Mouse (Mus musculus) midbrain, postnatal 0 days (tissue): Measurements from ENCODE around the gene Diaph3. TPM values are rescaled to one million over a fixed set of nuclear protein-coding genes. Genes with fewer than 3 reads are reported as not detected.

Source experiments
- ATAC-seq: fragments of 200-750 bp; cut with Nextera tagmentation; 2 replicates; pipeline ENCODE4 v1.8.0; 2017; ENCODE audit warnings: moderate number of reproducible peaks, mild to moderate bottlenecking, moderate TSS enrichment, moderate library complexity; ENCODE audit not compliant: low FRiP score
- DNase-seq: peaks from one replicate; pipeline ENCODE4 v3.0.0-alpha.2; 2015; ENCODE audit warnings: low spot score
- H3K27ac ChIP-seq: fragments of 300-500 bp; sonication (generic); 2 replicates; pipeline ENCODE4 v1.5.1; 2014; ENCODE audit warnings: low read depth, mild to moderate bottlenecking, low read length, mixed read lengths
- H3K27me3 ChIP-seq: fragments of 300-500 bp; sonication (generic); 2 replicates; pipeline ENCODE4 v1.6.1; 2014; ENCODE audit warnings: low read length, control low read depth, mixed read lengths; ENCODE audit not compliant: insufficient read depth
- H3K36me3 ChIP-seq: fragments of 300-500 bp; sonication (generic); 2 replicates; pipeline ENCODE4 v1.6.1; 2014; ENCODE audit warnings: low read length, control low read depth, mixed read lengths; ENCODE audit not compliant: insufficient read depth
- H3K4me1 ChIP-seq: fragments of 300-500 bp; sonication (generic); 2 replicates; pipeline ENCODE4 v1.6.1; 2014; ENCODE audit warnings: mild to moderate bottlenecking, control low read depth, antibody characterized with exemption, low read length, mixed read lengths; ENCODE audit not compliant: insufficient read depth
- H3K4me2 ChIP-seq: fragments of 300-500 bp; sonication (generic); 2 replicates; pipeline ENCODE4 v1.6.1; 2014; ENCODE audit warnings: low read depth, mild to moderate bottlenecking, low read length, mixed read lengths; ENCODE audit not compliant: poor library complexity, severe bottlenecking
- H3K4me3 ChIP-seq: fragments of 300-500 bp; sonication (generic); 2 replicates; pipeline ENCODE4 v1.5.1; 2014; ENCODE audit warnings: low read depth, mild to moderate bottlenecking, low read length, moderate library complexity
- H3K9ac ChIP-seq: fragments of 300-500 bp; sonication (generic); replicated peaks from 2 replicates; pipeline ENCODE4 v1.6.1; 2014; ENCODE audit warnings: mild to moderate bottlenecking, low read length, moderate library complexity, mixed read lengths; ENCODE audit not compliant: poor library complexity, severe bottlenecking
- H3K9me3 ChIP-seq: fragments of 300-500 bp; sonication (generic); 2 replicates; pipeline ENCODE4 v1.6.1; 2016; ENCODE audit warnings: low read length, control low read depth
- CTCF ChIP-seq: IDR thresholded peaks from 2 replicates; pipeline ENCODE4 v1.5.1; 2016; ENCODE audit warnings: antibody characterized with exemption, mild to moderate bottlenecking
- WGBS: fragments of 180-500 bp; shearing (Covaris S2); extraction: QIAGEN DNeasy Blood & Tissue Kit; methylation state at CpG from one replicate; pipeline ENCODE4 v1.1.7; 2014; 5-methylcytosine and 5-hydroxymethylcytosine counted together
- polyA plus RNA-seq: library from polyadenylated mRNA; unstranded; fragments of >200 nt; fragmentation: Nextera tagmentation; extraction: Ambion mirVana; gene quantifications from 2 replicates; pipeline ENCODE4 v1.2.1, GENCODE M21; 2015
- total RNA-seq: library from RNA; depleted of rRNA; stranded (reverse); fragments of >200 nt; gene quantifications from 2 replicates; pipeline ENCODE4 v1.2.3, GENCODE M21; 2014

Diaph3 gene
- total and polyA plus RNA-seq, 2 experiments from 2014 or later: 1.9 to 2.5 TPM

DNA sequence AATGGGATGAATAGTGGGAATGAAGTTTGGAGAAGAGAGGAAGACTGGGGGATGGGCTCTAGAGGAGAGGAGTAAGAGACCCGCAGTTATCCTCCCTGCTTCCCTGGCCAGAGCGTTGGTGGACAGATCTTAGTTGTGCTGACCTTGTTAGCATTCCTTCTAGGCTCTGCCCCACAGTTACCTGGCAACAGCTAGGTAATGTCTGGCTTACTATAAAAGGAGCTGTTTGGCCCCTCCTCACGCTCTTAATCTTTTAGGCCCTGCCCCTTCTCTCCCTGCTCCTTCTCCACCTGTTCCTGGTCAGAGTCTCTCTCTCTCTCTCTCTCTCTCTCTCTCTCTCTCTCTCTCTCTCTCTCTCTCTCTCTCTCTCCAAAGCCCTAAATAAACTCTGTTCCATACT is 5.7 kb upstream of the Diaph3 start:
- DNase-seq (no peak), ATAC-seq (no peak)
- Histone ChIP-seq H3K4me1 (peaks cover under 1% of the 10 kb centered on the region; the same call in 1 of the 2 replicates), H3K36me3 (no peaks in the 10 kb centered on the region), H3K9ac (no peak overlapping the region), H3K27me3 (no peaks in the 10 kb centered on the region), H3K27ac (no peak overlapping the region), H3K9me3 (no peaks in the 10 kb centered on the region), H3K4me2 (no peak overlapping the region), H3K4me3 (no peak overlapping the region)
- WGBS: 19% methylated on average over 3 of the region's 3 CpGs
- TF ChIP-seq CTCF: no peak

DNA sequence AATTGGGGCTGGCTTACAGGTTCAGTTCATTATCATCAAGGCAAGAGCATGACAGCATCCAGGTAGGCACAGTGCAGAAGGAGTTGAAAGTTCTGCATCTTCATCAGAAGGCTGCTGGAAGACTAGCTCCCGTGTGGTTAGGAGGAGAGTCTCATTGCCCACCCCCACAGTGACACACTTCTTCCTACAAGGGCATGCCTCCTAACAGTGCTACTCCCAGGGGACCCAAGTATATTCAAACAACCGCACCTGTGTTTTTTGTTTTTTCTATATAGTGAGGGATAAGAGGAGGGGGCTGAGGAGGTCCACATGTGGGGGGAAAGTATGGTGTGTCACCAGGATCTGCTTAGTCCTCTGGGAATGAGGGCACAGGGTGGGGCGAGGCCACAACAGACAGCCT is 4.3 kb upstream of the Diaph3 start:
- H3K4me1 ChIP-seq: peaks cover 3% of the 10 kb centered on the region; the same call in 1 of the 2 replicates
- WGBS: 77% methylated on average over 3 of the region's 3 CpGs
- H3K4me2 ChIP-seq: no peak overlapping the region
- no peak for ATAC-seq
- H3K4me3 ChIP-seq: no peak overlapping the region
- no peak overlapping the region for H3K27ac ChIP-seq
- no peak for TF ChIP-seq CTCF
- no peaks in the 10 kb centered on the region for H3K9me3 ChIP-seq
- no peak overlapping the region for H3K9ac ChIP-seq
- no peaks in the 10 kb centered on the region for H3K27me3 ChIP-seq
- H3K36me3 ChIP-seq: no peaks in the 10 kb centered on the region
- DNase-seq: no peak

DNA sequence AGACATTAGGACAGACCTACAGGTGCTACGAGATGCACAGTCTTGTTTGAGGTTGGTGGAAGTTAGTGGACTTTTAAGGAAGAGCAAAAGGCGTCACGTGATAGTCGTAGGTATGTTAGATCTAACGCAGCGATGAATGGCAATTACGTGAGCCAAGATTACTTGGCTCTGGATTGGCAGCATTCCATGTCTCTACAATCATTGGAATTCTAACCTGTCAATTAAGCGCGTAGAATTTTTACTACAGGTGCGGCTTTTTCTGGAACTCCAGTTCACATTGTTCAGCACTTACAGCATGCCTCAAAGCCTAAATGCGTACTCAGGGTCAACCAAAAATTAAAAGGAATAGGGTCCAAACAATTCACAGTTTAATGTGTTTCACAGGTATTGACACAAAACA is 742 bp upstream of the Diaph3 start:
- ATAC-seq: no peak
- H3K4me3 ChIP-seq: no peak overlapping the region
- TF ChIP-seq CTCF: no peak

DNA sequence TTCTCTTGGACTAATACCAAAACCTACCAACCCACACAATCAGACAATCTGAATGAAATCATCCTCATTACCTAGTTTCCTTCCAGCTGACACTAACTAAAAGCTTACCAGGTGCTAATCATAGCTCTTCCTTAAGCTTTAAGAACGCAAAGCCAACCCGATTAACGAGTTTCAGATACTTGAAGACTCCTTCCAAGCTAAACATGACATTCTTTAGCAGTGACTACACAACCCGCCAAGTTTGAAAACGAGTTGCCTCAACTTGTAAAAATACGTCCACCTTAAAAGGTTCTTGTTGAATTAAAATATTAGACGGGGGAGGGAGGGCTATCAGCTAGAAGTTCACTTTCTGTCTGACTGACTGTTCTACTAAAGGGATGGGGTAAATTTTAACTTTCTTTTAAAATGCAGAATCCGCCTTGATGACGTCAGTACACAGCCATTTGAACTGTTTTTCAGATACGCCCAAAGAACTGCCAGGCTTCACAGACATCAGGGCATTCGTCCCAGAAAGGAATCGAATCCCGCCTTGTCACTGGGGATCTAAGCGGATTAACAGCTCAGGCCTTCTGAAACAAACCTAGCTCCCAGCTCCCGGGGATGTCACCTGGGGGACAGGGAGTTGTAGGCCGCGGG is 590 bp downstream of the Diaph3 start:
- Histone ChIP-seq H3K4me1 (peaks cover 3% of the 10 kb centered on the region; the same call in 1 of the 2 replicates), H3K9me3 (no peaks in the 10 kb centered on the region), H3K27me3 (no peaks in the 10 kb centered on the region), H3K27ac (no peak overlapping the region), H3K36me3 (no peaks in the 10 kb centered on the region), H3K4me2 (peak overlapping the region; percentile 99), H3K4me3 (peak overlapping the region; percentile 79), H3K9ac (peak overlapping the region; percentile 19; the same call in 1 of the 2 replicates)
- TF ChIP-seq CTCF: no peak
- WGBS: 6% methylated on average over 17 of the region's 17 CpGs
- ATAC-seq: peak; percentile 18
- peak; percentile 18 for DNase-seq

More for the DNA sequence above, 742 bp upstream of the Diaph3 start:
- no peaks in the 10 kb centered on the region for H3K36me3 ChIP-seq
- peaks cover 3% of the 10 kb centered on the region; the same call in 1 of the 2 replicates for H3K4me1 ChIP-seq
- peak overlapping the region; percentile 99; the same call in 1 of the 2 replicates for H3K4me2 ChIP-seq
- H3K9me3 ChIP-seq: no peaks in the 10 kb centered on the region
- no peak overlapping the region for H3K27ac ChIP-seq
- no peaks in the 10 kb centered on the region for H3K27me3 ChIP-seq
- no peak for DNase-seq
- no peak overlapping the region for H3K9ac ChIP-seq
- 83% methylated on average over 11 of the region's 11 CpGs for WGBS

DNA sequence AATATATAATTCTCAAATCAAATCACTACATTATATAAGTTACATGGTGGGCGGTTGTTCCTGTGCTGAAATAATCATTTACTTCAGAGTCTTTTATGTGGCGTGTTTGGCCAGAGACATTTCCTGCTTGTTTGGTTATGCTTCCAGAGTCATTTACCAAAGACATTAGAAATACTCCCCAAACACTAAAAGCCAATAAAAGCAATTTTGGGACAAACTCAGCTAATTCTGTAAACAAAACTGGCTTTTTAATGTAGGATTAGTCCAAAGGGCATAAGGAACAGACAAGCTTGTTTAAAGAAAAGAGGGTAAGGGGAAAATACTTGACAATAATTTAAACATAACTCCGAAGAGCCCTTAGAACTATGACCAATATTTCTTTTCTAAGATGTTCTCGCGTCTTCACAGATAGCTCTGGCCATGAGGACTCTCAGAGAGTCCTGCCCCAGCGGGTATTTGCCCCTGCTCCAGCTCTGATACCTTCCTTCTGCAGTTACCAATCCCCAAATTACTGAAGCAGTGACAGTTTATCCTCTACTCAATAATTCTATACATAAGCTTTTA is 14.9 kb downstream of the Diaph3 start:
- 94% methylated on average over 6 of the region's 6 CpGs for WGBS
- TF ChIP-seq CTCF: no peak

DNA sequence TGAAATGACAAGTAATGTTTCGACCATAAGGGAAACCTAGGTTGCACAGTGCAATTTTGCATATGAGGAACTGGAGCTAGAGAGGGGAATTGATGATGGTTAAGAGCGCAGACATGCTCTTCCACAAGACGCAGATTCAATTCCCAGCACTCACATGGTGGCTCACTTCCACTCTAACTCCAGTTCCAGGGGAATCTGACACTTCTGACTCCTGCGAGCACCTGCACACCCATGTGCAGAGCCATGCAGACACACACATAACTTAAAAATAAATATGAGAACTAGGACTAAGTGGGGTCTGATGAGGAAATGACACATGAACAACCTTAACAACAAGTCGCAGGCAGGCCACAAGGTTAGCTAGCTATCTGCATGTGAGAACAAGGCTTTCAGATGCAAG is 15.5 kb downstream of the Diaph3 start:
- H3K4me2 ChIP-seq: no peak overlapping the region
- no peaks in the 10 kb centered on the region for H3K4me1 ChIP-seq
- no peak for TF ChIP-seq CTCF
- no peak for ATAC-seq
- no peaks in the 10 kb centered on the region for H3K9me3 ChIP-seq
- 94% methylated on average over 5 of the region's 5 CpGs for WGBS
- no peaks in the 10 kb centered on the region for H3K27me3 ChIP-seq
- DNase-seq: no peak
- no peak overlapping the region for H3K27ac ChIP-seq
- H3K9ac ChIP-seq: no peak overlapping the region
- H3K36me3 ChIP-seq: no peaks in the 10 kb centered on the region
- no peak overlapping the region for H3K4me3 ChIP-seq

More for the DNA sequence above, 14.9 kb downstream of the Diaph3 start:
- Histone ChIP-seq H3K4me3 (no peak overlapping the region), H3K27ac (no peak overlapping the region), H3K27me3 (no peaks in the 10 kb centered on the region), H3K9ac (no peak overlapping the region), H3K9me3 (no peaks in the 10 kb centered on the region), H3K36me3 (no peaks in the 10 kb centered on the region), H3K4me2 (no peak overlapping the region), H3K4me1 (no peaks in the 10 kb centered on the region)
- no peak for DNase-seq
- ATAC-seq: no peak
